ENCODE assay signal across 8 mouse cellular contexts in the genomic region with DNA sequence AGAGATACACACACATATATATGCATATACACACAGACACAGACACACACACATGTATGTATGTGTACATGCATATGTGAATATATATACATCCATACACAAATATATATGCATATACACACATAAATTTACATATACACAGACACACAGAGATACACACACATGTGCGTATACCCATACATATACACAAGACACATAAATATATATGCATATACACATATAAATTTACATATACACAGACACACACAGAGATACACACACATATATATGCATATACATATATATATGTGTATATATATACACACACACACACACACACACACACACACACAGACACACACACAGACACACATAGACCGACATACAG. TPM values are rescaled to one million over a fixed set of nuclear protein-coding genes. Genes with fewer than 3 reads are reported as not detected.
DNase-seq lines count a peak whose midpoint lies in the region; ATAC-seq and TF ChIP-seq lines count a peak whose summit lies in the region.

No protein-coding gene starts in this region.

- WGBS in forebrain, embryonic 11.5 days: 49% methylated on average over 2 of the region's 2 CpGs
- 54% methylated on average over 2 of the region's 2 CpGs for WGBS in limb, embryonic 12.5 days
- WGBS in neural tube, embryonic 15.5 days: 46% methylated on average over 2 of the region's 2 CpGs

- H3K27me3 ChIP-seq in forebrain, embryonic 11.5 days (ENCODE audit: control insufficient read depth, insufficient read depth, low read length): peaks cover 10% of the 10 kb centered on the region
- H3K27me3 ChIP-seq in limb, embryonic 12.5 days: peaks cover 34% of the 10 kb centered on the region
- H3K27me3 ChIP-seq in neural tube, embryonic 15.5 days (replicated peaks): no peaks in the 10 kb centered on the region

- H3K36me3 ChIP-seq in forebrain, embryonic 11.5 days (ENCODE audit: control insufficient read depth, insufficient read depth, low read length): no peaks in the 10 kb centered on the region
- H3K36me3 ChIP-seq in limb, embryonic 12.5 days: no peaks in the 10 kb centered on the region
- no peaks in the 10 kb centered on the region for H3K36me3 ChIP-seq in neural tube, embryonic 15.5 days

- no peak for DNase-seq in layer of hippocampus, adult 2 months (ENCODE audit: low spot score in 2 of 2)
- no peak for DNase-seq in layer of hippocampus, adult 9-11 months
- DNase-seq in forebrain, embryonic 11.5 days (ENCODE audit: low spot score): no peak
- DNase-seq in spleen, postnatal 4 days (ENCODE audit: low spot score in 2 of 2): no peak
- DNase-seq in frontal cortex, postnatal 10 days (ENCODE audit: low spot score in 2 of 2): no peak
- DNase-seq in testis, postnatal 10 days (ENCODE audit: low spot score): no peak

- H3K4me2 ChIP-seq in forebrain, embryonic 11.5 days (ENCODE audit: low read depth, low read length, severe bottlenecking): peak overlapping the region; percentile 98
- H3K4me2 ChIP-seq in limb, embryonic 12.5 days: peak overlapping the region; percentile 99
- H3K4me2 ChIP-seq in neural tube, embryonic 15.5 days: peak overlapping the region; percentile 95

- no peaks in the 10 kb centered on the region for H3K9me3 ChIP-seq in forebrain, embryonic 11.5 days (ENCODE audit: control insufficient read depth, low read length)
- H3K9me3 ChIP-seq in limb, embryonic 12.5 days: no peaks in the 10 kb centered on the region
- H3K9me3 ChIP-seq in neural tube, embryonic 15.5 days (replicated peaks): no peaks in the 10 kb centered on the region

- no peak for TF ChIP-seq CTCF in layer of hippocampus, adult 2 months (conservative IDR thresholded peaks at IDR 0.05)

- H3K4me3 ChIP-seq in layer of hippocampus, adult 2 months: peak overlapping the region; percentile 64; the same call in 1 of the 2 replicates
- H3K4me3 ChIP-seq in forebrain, embryonic 11.5 days (ENCODE audit: low read depth, low read length): peak overlapping the region; percentile 64
- peak overlapping the region; percentile 80 for H3K4me3 ChIP-seq in limb, embryonic 12.5 days (replicated peaks)
- H3K4me3 ChIP-seq in neural tube, embryonic 15.5 days (replicated peaks): peak overlapping the region; percentile 71

- no peaks in the 10 kb centered on the region for H3K4me1 ChIP-seq in forebrain, embryonic 11.5 days (replicated peaks; ENCODE audit: control insufficient read depth, insufficient read depth, low read length)
- no peaks in the 10 kb centered on the region for H3K4me1 ChIP-seq in limb, embryonic 12.5 days (replicated peaks)
- H3K4me1 ChIP-seq in neural tube, embryonic 15.5 days: peaks cover 3% of the 10 kb centered on the region; the same call in 1 of the 2 replicates

- peak overlapping the region; percentile 88; the same call in 1 of the 2 replicates for H3K27ac ChIP-seq in layer of hippocampus, adult 2 months
- H3K27ac ChIP-seq in forebrain, embryonic 11.5 days (ENCODE audit: low read depth, low read length): no peak overlapping the region
- H3K27ac ChIP-seq in limb, embryonic 12.5 days: no peak overlapping the region
- peak overlapping the region; percentile 75; the same call in 1 of the 2 replicates for H3K27ac ChIP-seq in neural tube, embryonic 15.5 days (replicated peaks)

- no peak for ATAC-seq in forebrain, embryonic 11.5 days (replicated peaks; ENCODE audit: low FRiP score)
- no peak; the same call in 1 of the 2 replicates for ATAC-seq in limb, embryonic 12.5 days (ENCODE audit: insufficient number of reproducible peaks, insufficient read depth, low FRiP score, low TSS enrichment, low read depth)
- no peak for ATAC-seq in neural tube, embryonic 15.5 days (ENCODE audit: low FRiP score)

- H3K9ac ChIP-seq in forebrain, embryonic 11.5 days (ENCODE audit: low read length): peak overlapping the region; percentile 64; the same call in 1 of the 2 replicates
- H3K9ac ChIP-seq in limb, embryonic 12.5 days (replicated peaks): peak overlapping the region; percentile 86
- peak overlapping the region; percentile 88 for H3K9ac ChIP-seq in neural tube, embryonic 15.5 days (replicated peaks)

RNA-seq across cellular contexts. Expression of gene Tmem117, which starts 0.6 kb away (rescaled TPM):
- 1 to 10 TPM; 8.9 to 9.1 TPM for total RNA-seq in layer of hippocampus, adult 2 months (2021)
- polyA plus RNA-seq in forebrain, embryonic 11.5 days (2014; fragmentation: Nextera tagmentation; extraction: Ambion mirVana): 0.67 and 0.84 TPM in 2 replicates
- polyA plus RNA-seq in limb, embryonic 12.5 days (2016; fragmentation: Nextera tagmentation; extraction: Ambion mirVana): 3.4 and 3.7 TPM in 2 replicates
- polyA plus RNA-seq in neural tube, embryonic 15.5 days (2015; fragmentation: Nextera tagmentation; extraction: Ambion mirVana): 19.3 and 22.1 TPM in 2 replicates

RNA-seq across cellular contexts. Expression of gene Twf1, which starts 38.8 kb away (rescaled TPM):
- 10 to 100 TPM; 52.0 to 69.4 TPM for total RNA-seq in layer of hippocampus, adult 2 months (2021)
- polyA plus RNA-seq in forebrain, embryonic 11.5 days (2014; fragmentation: Nextera tagmentation; extraction: Ambion mirVana): 101 and 108 TPM in 2 replicates
- 55.3 and 58.3 TPM in 2 replicates for polyA plus RNA-seq in limb, embryonic 12.5 days (2016; fragmentation: Nextera tagmentation; extraction: Ambion mirVana)
- polyA plus RNA-seq in neural tube, embryonic 15.5 days (2015; fragmentation: Nextera tagmentation; extraction: Ambion mirVana): 66.3 and 73.4 TPM in 2 replicates

Comparison
In these comparisons a context has a peak if more than half of its experiments do, and no peak if none do; other contexts are left out.
1. H3K27ac ChIP-seq: peak in layer of hippocampus, adult 2 months (single experiment) and neural tube, embryonic 15.5 days (single experiment); none in forebrain, embryonic 11.5 days (single experiment) and limb, embryonic 12.5 days (single experiment).
2. Peak in every context shown above with its lines, with median percentiles within 50 percentile points of each other: H3K4me3 ChIP-seq, H3K4me2 ChIP-seq and H3K9ac ChIP-seq.